Mouse (Mus musculus) E14TG2a.4 (cell line): ENCODE measurements around the gene Gdpd4.

Experiments
- CTCF ChIP-seq: conservative IDR thresholded peaks from 2 replicates; pipeline ENCODE4 v1.5.1; 2014; ENCODE audit warnings: low read length
- NANOG ChIP-seq: IDR thresholded peaks from 2 replicates; pipeline ENCODE4 v1.6.1; 2014; ENCODE audit warnings: borderline replicate concordance, low read length, mixed read lengths

GRCm38 (mm10) chr7:98054461-98054860, 134.7 kb downstream of the Gdpd4 start:
- TF ChIP-seq NANOG = no peak
- no peak for TF ChIP-seq CTCF
